Mouse (Mus musculus) adrenal gland, adult 8-10 months (tissue): Measurements from ENCODE around the gene Ddx54. TPM values are rescaled to one million over a fixed set of nuclear protein-coding genes. Genes with fewer than 3 reads are reported as not detected.

ENCODE experiments used
- DNase-seq: peaks from one replicate; pipeline ENCODE4 v3.0.0; 2022
- total RNA-seq, 4 experiments: library from RNA; stranded (reverse); gene quantifications; 2 replicates each; pipeline ENCODE4 v1.2.4; 2022

The Ddx54 gene
- total RNA-seq = 10 to 100 TPM; 44.1 to 57.3 (median 56.5) TPM

DNA sequence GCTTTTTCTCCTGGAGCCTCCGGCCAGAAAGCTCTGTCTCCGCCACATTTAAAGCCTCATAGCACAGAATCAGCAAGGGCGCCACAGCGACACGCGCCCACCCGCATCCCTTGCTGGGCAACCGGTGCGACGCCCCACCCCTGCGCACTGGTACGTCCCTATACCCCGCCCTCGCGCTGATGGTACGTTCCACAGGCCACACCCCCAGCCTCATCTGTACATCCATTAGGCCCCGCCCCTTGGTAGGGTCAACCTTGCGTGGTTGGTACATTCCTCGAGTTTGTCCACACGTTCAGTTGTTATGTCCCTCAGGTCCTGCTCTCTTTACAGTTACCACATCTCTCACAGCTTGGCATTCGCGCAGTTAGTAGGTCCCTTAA lies at the start of gene Ddx54, which contains the start of gene Rita1:
TSS of gene Ddx54 (plus strand) at position 298 of the 380 bp plus-strand sequence.
TSS of gene Rita1 (minus strand) at position 148 of the 380 bp plus-strand sequence.
- peak; percentile 95 for DNase-seq

DNA sequence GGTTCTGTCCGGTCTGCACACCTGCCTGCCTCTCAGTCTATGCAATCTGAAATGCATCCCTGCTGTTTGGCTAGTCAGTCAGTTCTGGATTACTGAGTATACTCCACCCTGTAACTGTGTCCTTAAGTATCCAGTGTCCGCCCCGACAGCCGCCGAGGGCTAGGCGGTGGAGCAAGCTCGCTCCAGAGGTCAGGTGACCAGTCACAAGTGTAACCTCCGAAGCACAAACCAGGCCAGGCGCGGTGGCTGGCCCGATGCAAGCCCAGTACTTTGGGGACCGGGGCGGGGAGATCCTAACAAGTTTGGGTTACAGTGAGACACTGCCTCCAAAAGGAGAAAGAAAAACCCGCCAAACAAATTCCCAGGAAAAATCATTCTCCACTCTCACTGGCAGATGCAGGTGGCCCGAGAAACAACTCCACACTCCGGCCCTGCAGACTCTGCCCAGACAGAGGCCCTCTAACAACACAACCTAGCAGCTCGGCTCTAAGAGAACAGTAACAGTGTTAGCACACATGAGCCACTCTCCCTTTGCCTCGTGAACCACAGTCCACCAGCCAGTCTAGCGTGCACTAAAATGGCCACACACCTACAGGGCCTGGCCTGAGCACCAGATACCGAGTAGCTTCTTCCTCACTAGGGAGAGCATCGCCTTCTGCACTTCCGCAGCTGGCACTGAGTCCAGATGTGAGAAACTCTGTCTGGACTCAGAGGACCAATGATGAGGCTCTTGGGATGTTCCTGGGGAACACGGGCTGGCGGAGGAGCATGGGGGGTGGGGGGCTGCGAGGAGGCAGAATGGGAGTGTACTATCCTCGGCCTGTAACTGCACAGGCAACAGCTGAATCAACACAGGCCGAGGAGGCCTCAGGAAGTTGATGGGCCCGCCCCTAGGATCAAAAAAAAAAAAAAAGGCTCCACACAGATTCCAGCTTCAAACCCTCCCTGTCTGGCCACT lies 49.3 kb upstream of the Ddx54 start:
- peak; percentile 52 for DNase-seq

DNA sequence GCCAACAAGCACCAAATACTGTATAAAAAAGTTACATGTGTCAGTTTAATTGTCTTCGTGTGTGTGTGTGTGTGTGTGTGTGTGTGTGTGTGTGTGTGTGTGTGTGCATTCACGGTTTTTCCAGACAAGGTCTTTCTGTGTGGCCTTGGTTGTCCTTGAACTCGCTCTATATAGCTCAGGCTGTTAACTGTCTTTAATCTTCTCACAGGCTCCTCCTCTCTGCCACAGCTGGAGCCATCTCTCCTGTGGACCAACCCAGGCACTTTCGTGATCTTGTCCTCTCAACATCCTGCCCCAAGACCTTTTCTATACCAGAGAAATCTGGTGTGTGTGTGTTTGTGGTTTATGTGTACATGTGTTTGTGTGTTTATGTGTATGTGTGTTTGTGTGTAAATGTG lies 48.6 kb upstream of the Ddx54 start:
- no peak for DNase-seq

DNA sequence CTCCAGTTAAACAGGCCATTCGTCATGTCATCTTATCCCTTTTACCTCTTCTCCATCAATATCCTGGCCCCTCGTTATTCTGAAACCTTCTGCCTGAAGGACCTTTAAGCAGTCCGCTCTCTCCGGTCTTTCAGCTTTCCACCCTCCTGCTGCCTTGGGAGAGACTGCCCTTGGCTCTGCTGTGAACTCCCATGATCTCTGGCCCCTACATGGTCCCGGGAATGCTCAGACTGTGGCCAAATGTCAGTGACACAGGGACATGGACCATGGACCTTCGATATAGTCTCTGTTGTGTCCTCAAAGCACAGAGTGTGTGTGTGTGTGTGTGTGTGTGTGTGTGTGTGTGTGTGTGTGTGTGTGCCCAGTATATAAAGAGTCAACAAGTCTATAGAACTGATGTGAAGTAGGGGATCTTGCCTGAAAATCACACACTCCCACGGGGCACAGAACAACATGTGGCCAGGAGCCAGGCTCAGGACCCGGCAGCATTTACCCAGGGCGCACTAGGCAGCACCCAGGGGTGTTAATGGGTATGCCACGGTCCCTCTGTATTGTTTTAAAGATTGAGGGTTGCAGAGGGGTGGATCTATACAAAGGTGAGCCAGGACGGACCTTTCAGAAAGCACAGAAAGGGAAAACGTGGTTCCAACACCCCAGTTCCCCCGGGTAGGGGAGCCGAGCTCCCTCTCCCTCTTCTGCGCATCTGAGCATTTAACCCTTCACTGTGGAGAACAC lies 47.2 kb upstream of the Ddx54 start:
- DNase-seq = no peak

DNA sequence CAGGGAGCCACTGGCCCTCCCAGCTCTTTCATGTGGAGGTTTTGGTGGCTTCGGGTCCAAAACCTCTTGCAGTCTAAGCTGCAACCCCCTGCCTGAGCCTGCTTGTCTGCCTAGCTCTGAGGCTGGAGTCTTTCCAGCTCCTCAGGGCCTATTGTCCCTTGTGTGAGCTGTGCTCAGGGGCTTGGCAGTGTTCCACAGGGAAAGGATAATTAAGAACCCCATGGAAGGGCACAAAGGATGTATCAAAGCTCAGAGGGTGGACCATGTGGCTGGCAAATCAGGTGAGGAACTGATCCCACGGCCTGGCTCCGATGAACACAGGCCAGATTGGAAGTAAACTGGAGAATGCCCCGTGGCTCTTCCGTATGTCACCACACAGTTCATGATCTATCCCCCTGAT lies 46.4 kb upstream of the Ddx54 start:
- DNase-seq = no peak

DNA sequence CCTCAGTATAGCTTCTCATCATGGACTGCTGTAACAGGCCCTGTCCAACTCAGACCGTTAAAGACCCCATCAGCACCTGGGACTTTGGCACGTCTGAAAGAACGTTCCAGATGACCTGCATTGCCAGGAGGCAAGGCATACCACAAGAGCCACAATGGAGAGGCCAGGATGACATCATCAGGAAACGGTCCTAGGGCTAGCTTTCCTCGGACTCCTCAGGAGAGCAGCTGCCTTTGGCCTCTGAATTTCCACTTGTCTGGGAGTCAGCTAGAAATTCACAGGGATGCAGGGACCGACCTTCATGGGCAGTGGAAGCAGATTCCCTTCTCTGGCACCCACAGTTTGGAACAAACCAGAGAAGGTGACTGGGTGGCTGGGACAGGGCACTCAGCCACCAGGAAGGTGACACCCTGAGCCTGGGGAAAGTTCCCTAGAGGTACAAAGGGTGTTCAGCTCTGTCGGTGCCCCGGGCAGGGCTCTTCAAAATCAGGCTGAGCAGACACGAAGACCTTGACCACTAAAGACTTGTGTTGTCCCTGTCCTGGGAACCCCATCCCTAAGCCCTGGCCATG lies 45.8 kb upstream of the Ddx54 start:
- no peak for DNase-seq

DNA sequence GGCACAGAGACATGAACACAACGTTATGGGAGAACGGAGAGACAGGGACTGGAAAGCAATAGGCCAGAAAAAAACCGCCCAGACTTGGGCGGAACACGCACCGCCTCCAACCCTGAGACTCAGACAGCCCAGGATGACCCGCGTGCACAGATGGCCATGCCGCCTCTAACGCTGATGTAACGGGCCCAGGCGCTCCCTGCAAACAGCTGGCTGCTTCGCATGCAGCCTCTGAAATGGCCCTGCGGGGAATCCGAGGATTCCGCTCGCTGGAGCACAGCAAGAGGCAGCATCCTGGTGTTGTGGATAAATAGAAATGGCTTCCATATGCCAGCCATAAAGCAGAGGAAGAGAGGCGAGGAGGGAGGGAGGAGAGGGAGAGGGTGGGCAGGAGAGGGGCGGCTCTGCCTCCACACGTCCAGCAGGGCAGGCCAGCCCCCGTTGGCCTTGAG lies 45.3 kb upstream of the Ddx54 start:
- DNase-seq = peak; percentile 73

DNA sequence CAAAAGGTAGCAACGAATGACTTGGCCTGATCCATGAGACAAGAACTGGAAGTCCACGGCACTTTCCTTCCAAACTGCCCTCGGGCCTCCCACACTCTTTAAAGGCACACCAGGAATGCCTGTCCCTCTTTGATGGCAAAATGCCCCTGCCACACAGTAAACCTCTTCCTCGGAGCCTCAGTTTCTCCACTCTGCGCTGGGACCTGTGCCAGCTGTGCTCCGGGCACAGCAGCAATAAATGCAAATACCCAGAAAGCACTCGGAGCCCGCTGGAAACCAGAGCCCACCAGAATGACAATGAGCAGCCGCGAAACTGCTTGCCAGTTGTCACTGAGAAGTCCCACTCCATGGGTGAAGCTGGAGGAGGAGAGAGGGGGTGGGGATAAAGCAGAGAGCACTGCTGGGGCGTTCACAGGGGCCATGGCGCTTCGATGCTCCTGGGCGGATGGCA lies 44.8 kb upstream of the Ddx54 start:
- DNase-seq = no peak

DNA sequence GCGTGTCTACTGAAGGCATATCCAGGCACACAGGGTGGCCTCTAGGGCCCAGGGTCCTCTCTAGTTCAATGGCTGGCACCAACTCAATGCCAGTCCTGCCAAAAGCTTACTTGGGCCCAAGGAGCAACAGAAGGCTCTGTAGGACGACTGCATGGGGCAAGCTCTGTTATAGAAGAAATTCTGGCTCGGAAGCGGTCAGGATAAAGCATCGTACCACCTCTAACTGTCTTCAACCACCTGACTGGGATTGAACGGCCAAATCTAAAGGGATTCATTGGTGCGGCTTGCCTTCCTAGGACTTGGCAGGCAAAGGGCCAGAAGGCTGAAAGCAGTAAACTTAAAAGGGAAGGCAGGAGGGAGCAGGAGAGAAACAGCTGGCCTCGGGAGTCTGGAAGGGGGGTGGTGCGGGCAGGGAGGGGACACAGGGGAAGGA lies 44.2 kb upstream of the Ddx54 start:
- DNase-seq = no peak

DNA sequence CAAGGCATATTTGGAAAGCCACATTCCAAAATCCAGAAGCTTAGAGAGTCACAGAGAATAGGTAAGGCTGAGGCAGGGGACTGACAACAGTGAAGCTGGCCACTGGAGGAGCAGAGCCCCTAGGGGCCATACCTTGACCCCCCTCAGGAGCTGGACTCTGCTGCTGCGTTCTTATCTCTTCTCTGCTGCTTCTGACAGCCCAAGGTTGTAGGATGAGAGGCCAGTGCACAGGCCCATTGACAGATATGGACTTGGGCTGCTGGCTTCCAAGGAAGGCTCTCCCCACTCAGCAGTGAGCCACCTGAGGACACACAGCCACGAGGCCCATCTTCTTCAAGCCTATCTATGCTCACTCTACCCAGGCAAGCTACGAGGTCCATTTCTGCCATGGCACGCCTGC lies 43.6 kb upstream of the Ddx54 start:
- DNase-seq = no peak

DNA sequence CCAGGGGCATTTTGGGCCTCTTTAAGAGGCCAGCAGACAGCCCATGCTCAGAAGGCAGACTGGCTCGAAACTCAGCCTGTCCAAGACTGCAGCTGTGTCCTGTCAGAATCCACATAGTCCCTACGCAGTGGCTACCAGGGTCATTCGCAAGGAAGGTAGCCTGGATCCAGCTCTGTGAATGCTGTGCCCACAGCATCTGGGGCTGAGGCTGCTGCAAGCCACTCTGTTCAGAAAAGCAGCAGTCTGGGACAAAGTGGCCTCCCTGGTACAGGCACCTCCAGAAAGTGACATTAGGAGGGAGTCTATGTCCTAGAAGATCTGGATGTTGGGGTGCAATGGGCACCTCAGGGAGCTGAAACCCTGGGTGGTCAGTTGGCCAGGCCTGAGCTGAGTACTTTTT lies 42.7 kb upstream of the Ddx54 start:
- DNase-seq = no peak

DNA sequence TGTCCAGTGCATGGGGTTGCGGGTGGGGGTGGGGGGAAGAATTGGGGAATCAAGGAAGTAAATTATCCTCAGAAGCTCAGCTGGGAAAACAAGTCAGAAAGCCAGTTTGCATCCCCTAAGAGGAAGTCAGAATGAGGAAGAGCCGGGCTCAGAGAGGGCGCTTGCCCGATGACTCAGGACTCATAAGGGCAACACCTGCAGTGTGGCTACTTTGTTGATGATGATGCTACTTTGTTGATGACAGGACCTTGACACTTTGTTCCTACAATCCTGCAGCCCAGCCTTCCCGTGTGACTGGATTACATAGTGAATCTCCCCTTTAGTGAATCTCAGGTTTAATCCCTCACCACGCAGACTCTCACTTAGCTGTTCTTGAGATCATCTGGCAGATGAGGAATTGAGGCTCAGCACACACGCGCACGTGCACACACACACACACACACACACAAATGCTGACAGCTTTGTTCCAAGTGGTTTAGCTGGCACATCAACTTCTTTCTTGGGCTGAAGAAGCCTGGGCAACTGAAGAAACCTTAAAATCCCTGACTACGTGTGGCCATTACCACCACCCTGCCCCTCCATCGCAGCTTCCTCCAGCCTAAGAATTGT lies 42.1 kb upstream of the Ddx54 start:
- DNase-seq = no peak

DNA sequence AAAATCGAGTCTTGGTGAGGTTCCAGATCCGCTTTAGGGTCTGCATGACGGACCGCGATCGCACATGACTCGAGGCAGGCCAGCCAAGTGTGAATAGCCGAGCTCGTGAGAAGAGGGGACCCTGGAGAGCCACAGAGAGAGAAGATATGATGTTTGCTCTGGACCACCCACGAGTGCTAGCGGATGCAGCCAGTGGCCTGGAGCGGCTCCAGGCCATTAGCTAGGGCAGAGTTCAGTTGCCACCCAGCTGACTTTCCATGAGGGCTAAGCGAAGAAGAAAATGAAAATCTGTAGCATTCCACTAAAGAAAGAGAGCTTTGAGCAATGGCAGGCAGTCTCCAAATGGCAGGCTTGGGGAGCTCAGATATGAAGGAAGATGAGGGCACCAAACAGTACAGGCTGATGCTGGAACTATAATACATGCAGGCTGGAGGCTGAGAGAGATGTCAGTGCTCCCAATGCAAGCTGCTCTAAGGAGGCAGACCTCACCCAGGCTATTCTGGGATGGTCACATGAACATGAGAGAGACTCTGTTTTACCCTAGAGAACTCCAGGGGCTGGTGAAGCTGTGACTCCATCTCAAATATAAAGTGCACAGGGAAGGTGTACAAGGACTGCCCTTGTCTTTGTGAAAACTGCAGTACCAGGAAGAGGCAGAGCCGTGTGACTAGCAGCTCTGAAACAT lies 41.3 kb upstream of the Ddx54 start:
- DNase-seq = no peak

DNA sequence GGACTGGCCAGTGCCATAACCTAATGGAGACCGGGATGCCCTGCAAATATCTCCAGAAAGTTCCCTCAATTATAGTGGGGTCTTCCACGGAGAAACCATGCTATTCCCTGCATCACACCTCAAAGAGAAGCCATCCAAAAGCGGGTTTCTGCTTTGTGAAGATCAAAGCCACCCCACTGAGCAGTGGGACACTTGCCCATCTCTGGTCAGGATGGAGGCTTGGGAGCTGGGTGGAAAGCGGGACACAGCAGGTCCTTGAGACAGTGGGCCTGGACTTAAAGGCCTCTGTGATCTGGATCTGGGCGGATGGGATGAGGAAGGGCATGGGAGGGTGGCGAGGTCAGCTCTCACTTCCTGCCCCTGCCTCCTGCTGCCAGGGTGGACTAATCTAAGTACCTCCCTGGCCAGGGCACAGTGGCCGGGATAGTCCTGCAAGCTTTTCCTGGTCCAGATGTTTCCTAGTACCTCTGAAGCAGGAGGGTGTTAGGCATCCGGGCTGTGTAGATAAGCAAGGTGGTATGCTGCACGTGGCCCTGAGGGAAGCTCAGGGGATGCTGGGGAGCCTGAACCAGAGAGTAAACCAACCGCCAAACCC lies 38.0 kb upstream of the Ddx54 start:
- no peak for DNase-seq

DNA sequence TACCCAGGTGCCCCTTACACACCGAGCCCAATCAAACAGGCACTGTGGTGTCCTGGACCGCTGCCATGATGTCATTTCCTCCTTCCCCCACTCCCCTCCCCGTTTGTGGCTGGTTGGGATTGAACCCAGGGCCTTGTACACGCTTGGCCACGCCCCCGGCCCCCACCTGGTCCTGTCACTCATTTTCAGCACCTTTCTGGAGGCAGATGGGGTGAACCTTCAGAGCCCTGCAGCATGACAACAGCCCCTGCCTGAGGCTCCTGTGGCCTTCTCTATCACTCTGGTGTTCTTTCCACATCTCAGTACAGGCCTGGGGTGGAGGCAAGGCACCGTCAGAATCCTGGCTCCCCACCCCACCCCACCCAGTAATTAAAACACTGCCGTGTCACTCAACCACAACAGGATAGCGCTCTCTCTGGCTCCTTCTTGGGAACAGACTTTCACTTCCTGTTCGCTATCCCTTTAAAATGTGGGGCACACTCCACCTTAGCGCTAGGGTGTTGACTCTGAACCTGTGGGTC lies 35.7 kb upstream of the Ddx54 start:
- no peak for DNase-seq

DNA sequence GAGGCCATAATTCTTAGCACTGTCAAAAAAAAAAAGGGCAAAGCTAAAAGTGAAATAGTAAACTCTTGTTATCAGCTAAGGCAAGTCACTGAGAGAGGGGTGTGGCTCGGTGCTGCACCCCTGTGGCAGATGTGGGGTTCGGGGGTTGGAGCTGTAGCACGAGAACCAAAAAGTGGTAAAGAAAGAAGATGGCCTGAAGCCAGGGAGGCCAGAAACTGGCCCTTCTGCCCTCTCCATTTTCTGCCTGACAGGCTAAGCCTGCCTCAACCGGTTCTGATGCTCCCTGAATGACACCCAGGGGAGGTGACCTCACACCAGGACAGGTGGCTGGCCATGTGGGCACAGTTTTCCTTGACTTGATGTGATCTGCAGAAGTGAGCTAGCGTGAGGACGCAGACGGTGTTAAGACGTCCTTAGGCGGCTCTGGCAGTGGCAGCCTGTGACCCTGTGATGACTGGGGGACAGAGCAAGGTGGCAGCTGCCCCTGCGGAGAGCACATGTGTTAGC lies 34.6 kb upstream of the Ddx54 start:
- no peak for DNase-seq

DNA sequence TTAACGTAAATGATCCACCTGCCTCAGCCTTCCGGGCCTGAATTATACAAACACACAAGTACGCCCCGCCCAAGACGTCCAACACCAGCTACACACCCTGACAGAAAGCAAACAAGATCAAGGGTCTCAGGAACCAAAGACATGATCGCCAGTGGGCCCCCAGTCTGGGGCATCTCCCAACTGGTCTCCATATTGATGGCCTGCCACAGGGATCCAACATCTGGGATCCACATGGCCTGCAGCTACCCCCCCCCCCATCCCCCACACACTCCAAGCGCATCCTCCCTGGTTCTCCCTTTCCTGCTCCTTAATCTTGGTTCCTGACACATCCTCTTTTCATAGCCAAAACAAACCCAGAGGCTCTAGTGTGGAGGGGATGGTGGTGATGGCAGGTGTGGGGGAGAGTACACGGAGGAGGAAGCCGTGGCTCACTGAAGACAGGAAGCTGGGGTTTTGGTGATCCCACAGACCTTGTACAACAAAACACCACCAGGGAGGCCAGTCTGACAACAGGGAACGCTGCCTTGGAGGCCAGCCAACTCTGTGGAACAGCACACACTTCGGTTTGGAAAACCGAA lies 33.9 kb upstream of the Ddx54 start:
- no peak for DNase-seq

DNA sequence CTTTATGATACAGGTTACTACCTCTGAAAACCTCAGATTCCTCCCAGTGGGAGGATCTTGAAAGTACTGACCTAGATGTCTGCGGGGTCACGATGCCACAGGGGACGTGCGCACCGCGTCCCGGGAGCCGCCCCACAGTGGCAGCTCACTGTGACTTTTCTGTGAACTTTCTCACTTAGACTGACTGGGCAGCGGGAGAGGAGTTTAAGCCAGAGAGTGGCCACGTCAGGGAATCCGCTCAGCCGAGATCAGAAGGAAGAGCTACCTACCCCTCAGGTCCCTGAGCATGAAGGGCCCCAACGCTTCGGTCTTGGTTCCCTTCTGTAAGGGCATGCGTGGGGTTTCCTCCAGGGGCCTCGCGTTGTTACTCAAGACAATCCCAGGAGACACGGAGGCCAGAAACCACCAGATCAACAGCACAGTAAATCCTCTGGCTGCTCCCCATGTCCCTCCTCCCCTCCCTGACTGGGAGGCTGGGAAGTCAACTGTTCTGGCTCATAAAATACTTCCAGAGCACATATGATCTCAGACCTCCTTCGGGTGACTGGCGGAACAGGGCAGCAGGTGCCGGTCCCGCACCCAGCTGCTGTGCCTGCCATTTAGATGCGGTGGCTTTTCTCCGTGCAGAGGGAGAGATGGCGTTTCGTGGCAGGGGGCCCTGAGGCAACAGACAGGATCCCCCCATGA lies 33.2 kb upstream of the Ddx54 start:
- DNase-seq = no peak

DNA sequence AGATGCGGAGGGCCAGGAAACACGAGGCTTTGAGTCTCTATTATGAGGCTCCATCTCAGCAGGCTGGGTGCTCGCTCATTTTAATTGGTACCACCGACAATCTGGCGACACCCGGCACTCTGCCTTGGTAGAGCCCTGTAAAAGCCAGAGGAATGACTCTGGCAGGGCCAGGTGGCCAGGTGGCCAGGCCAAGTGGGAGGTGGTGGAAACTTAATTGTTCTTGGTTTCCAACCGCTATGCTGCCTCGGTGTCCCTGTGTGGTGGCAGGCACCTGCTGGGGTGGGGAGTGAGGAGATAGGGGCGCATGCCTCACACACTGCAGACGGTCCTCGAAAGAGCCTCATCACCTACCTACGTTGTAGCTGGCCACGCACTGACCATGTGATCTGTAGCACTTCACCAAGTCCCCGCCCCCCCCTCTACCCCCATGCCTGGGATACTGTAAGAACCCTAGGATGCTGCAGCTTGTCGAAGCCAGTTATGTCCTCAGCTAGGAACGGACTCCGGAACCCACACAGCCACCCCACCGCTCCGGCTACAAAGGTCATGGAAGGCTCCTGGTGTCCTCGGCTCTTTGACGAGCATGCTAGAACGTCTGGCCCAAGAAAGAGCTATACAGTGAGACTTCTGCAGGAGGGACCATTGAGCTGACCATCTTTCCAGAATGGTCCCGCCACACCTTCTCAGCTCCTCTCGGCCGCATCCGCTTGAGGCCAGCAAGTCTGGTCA lies 32.5 kb upstream of the Ddx54 start:
- no peak for DNase-seq
